ENCODE assay signal across 8 mouse cellular contexts in genomic region chr8:107096366-107097036, GRCm38 (mm10). TPM values are rescaled to one million over a fixed set of nuclear protein-coding genes. Genes with fewer than 3 reads are reported as not detected.
DNase-seq lines count a peak whose midpoint lies in the region; ATAC-seq and TF ChIP-seq lines count a peak whose summit lies in the region.

Terf2 (minus strand) TSS chr8:107096547.

- no peaks in the 10 kb centered on the region for H3K9me3 ChIP-seq in forebrain, postnatal 0 days (ENCODE audit: low read length)
- H3K9me3 ChIP-seq in neural tube, embryonic 15.5 days (replicated peaks), result no peaks in the 10 kb centered on the region

- peak within 1 kb of the TSS; percentile 59 for H3K4me2 ChIP-seq in forebrain, postnatal 0 days (ENCODE audit: low read depth)
- H3K4me2 ChIP-seq in neural tube, embryonic 15.5 days, result peak within 1 kb of the TSS; percentile 70

- 0 out of 2 replicates have a peak, but pooled peaks cover 5% of the 10 kb centered on the region for H3K36me3 ChIP-seq in forebrain, postnatal 0 days (ENCODE audit: insufficient read depth)
- H3K36me3 ChIP-seq in neural tube, embryonic 15.5 days, result peaks cover 11% of the 10 kb centered on the region; the same call in 1 of the 2 replicates

- peak within 1 kb of the TSS; percentile 83 for H3K27ac ChIP-seq in cerebellum, adult 2 months (ENCODE audit: insufficient read depth, low read length)
- peak within 1 kb of the TSS; percentile 89 for H3K27ac ChIP-seq in forebrain, postnatal 0 days (ENCODE audit: low read depth, low read length)
- H3K27ac ChIP-seq in layer of hippocampus, adult 2 months, result peak within 1 kb of the TSS; percentile 93
- peak within 1 kb of the TSS; percentile 91 for H3K27ac ChIP-seq in neural tube, embryonic 15.5 days (replicated peaks)

- H3K4me3 ChIP-seq in cerebellum, adult 2 months (replicated peaks; ENCODE audit: insufficient read depth, low read depth, low read length), result peak within 1 kb of the TSS; percentile 96
- peak within 1 kb of the TSS; percentile 74 for H3K4me3 ChIP-seq in forebrain, postnatal 0 days (ENCODE audit: low read depth, low read length)
- peak within 1 kb of the TSS; percentile 78 for H3K4me3 ChIP-seq in layer of hippocampus, adult 2 months
- peak within 1 kb of the TSS; percentile 72 for H3K4me3 ChIP-seq in lung, adult 2 months (replicated peaks; ENCODE audit: extremely low read depth, low read depth, low read length)
- H3K4me3 ChIP-seq in neural tube, embryonic 15.5 days (replicated peaks), result peak within 1 kb of the TSS; percentile 86

- ATAC-seq in forebrain, postnatal 0 days, result peak; percentile 98
- peak; percentile 97 for ATAC-seq in neural tube, embryonic 15.5 days (ENCODE audit: low FRiP score)

- TF ChIP-seq POLR2A in cerebellum, adult 2 months (IDR thresholded peaks at IDR 0.05; ENCODE audit: borderline replicate concordance, insufficient read depth, low read length), result 0 out of 2 replicates have a peak, but pooled peaks have one; percentile 35
- peak; percentile 43; the same call in 1 of the 2 replicates for TF ChIP-seq POLR2A in lung, adult 2 months (IDR thresholded peaks at IDR 0.05; ENCODE audit: borderline replicate concordance, extremely low read depth, low read depth, low read length)

- H3K9ac ChIP-seq in forebrain, postnatal 0 days, result peak within 1 kb of the TSS; percentile 77
- peak within 1 kb of the TSS; percentile 89 for H3K9ac ChIP-seq in neural tube, embryonic 15.5 days (replicated peaks)

- intact Hi-C loops in heart, postnatal 36 days (cut with DNase I), result loop anchor here (1.0 kb wide), 1 partner anchor 40 kb away; the partner anchor contains the start of genes Cog8 and Nip7

- H3K27me3 ChIP-seq in cerebellum, adult 2 months (ENCODE audit: control insufficient read depth, insufficient read depth, low read length), result no peaks in the 10 kb centered on the region
- no peaks in the 10 kb centered on the region for H3K27me3 ChIP-seq in forebrain, postnatal 0 days (ENCODE audit: insufficient read depth, low read length)
- H3K27me3 ChIP-seq in neural tube, embryonic 15.5 days (replicated peaks), result no peaks in the 10 kb centered on the region

- H3K4me1 ChIP-seq in cerebellum, adult 2 months (ENCODE audit: control insufficient read depth, insufficient read depth, low read length), result peaks cover 5% of the 10 kb centered on the region; the same call in 1 of the 2 replicates
- peaks cover 8% of the 10 kb centered on the region; the same call in 1 of the 2 replicates for H3K4me1 ChIP-seq in forebrain, postnatal 0 days (ENCODE audit: insufficient read depth)
- peaks cover 3% of the 10 kb centered on the region for H3K4me1 ChIP-seq in lung, adult 2 months (ENCODE audit: control insufficient read depth, insufficient read depth, low read length)
- peaks cover 32% of the 10 kb centered on the region for H3K4me1 ChIP-seq in neural tube, embryonic 15.5 days

- 3% methylated on average over 39 of the region's 39 CpGs for WGBS in cerebellum, adult 2 months
- WGBS in forebrain, postnatal 0 days, result 4% methylated on average over 38 of the region's 39 CpGs
- WGBS in lung, adult 2 months, result 5% methylated on average over 34 of the region's 39 CpGs
- 4% methylated on average over 38 of the region's 39 CpGs for WGBS in neural tube, embryonic 15.5 days

- DNase-seq in MEL-GATA-1-ER (ENCODE audit: extremely low read depth, low read depth), result peak; percentile 93
- peak; percentile 98 for DNase-seq in cerebellum, adult 2 months
- peak; percentile 97 for DNase-seq in forebrain, postnatal 0 days
- DNase-seq in heart, postnatal 36 days, result peak; percentile 90
- peak; percentile 95 to 96 for DNase-seq in layer of hippocampus, adult 2 months (ENCODE audit: low spot score in 2 of 2)
- DNase-seq in lung, adult 2 months, result peak; percentile 88
- peak; percentile 96 for DNase-seq in testis, postnatal 14 days (ENCODE audit: low spot score)

- no peak for TF ChIP-seq CTCF in cerebellum, adult 2 months (IDR thresholded peaks at IDR 0.05; ENCODE audit: borderline replicate concordance, insufficient read depth, low read depth, low read length)
- no peak for TF ChIP-seq CTCF in forebrain, postnatal 0 days (IDR thresholded peaks at IDR 0.05; ENCODE audit: low read depth)
- no peak for TF ChIP-seq CTCF in layer of hippocampus, adult 2 months (conservative IDR thresholded peaks at IDR 0.05)
- no peak for TF ChIP-seq CTCF in lung, adult 2 months (IDR thresholded peaks at IDR 0.05; ENCODE audit: insufficient read depth, low read length)

RNA-seq across cellular contexts. Expression of gene Terf2, which starts in this region (rescaled TPM):
- polyA plus RNA-seq in cerebellum, adult 2 months (2012; rRNA removed), result 31.7 and 33.3 TPM in 2 replicates
- total RNA-seq in forebrain, postnatal 0 days (2014; rRNA removed), result 28.9 and 31.2 TPM in 2 replicates
- 18.9 and 24.2 TPM in 2 replicates for polyA plus RNA-seq in forebrain, postnatal 0 days (2015; fragmentation: Nextera tagmentation; extraction: Ambion mirVana)
- total RNA-seq in heart, postnatal 36 days (2021), result 10 to 100 TPM; 11.5 to 13.9 TPM
- total RNA-seq in layer of hippocampus, adult 2 months (2021), result 10 to 100 TPM; 32.7 to 39.2 TPM
- polyA plus RNA-seq in lung, adult 2 months (2012; rRNA removed), result 9.5 and 13.5 TPM in 2 replicates
- polyA plus RNA-seq in neural tube, embryonic 15.5 days (2015; fragmentation: Nextera tagmentation; extraction: Ambion mirVana), result 23.9 and 27.4 TPM in 2 replicates

Comparison
In these comparisons a context has a peak if more than half of its experiments do, and no peak if none do; other contexts are left out.
1. Peak in every context shown above with its lines: DNase-seq, ATAC-seq, H3K4me3 ChIP-seq and H3K27ac ChIP-seq.